Mouse (Mus musculus): ENCODE results near the gene AW011738.

AW011738 gene

GRCm38 (mm10) chr4:156197829-156198205, 5.3 kb upstream of the AW011738 start:
- DNase-seq (ENCODE audit: low spot score in 2 of 2) = peak; percentile 49 to 63

GRCm38 (mm10) chr4:156200623-156201475, 2.3 kb upstream of the AW011738 start, which contains the start of gene Isg15:
Gene Isg15 (minus strand): TSS chr4:156200818.
- DNase-seq (ENCODE audit: low spot score in 2 of 2) = no peak

GRCm38 (mm10) chr4:156202462-156202893, 626 bp upstream of the AW011738 start:
- DNase-seq (ENCODE audit: low spot score in 2 of 2) = no peak

- DNase-seq (ENCODE audit: low spot score in 2 of 2) = no peak
Observed at GRCm38 (mm10) chr4:156203413-156204131, 468 bp downstream of the AW011738 start.

GRCm38 (mm10) chr4:156208872-156209271, 5.8 kb downstream of the AW011738 start:
- DNase-seq (ENCODE audit: low spot score in 2 of 2) = no peak

GRCm38 (mm10) chr4:156209963-156210635, 7.0 kb downstream of the AW011738 start:
- DNase-seq (ENCODE audit: low spot score in 2 of 2) = no peak

- no peak for DNase-seq (ENCODE audit: low spot score in 2 of 2)
Observed at GRCm38 (mm10) chr4:156213134-156213533, 10.0 kb downstream of the AW011738 start.

- no peak for DNase-seq (ENCODE audit: low spot score in 2 of 2)
Observed at GRCm38 (mm10) chr4:156215649-156216048, 12.5 kb downstream of the AW011738 start, which contains the start of gene Perm1. Gene Perm1 (plus strand): TSS chr4:156215868.

GRCm38 (mm10) chr4:156216196-156216595, 13.1 kb downstream of the AW011738 start:
- no peak for DNase-seq (ENCODE audit: low spot score in 2 of 2)

GRCm38 (mm10) chr4:156217022-156217669, 14.0 kb downstream of the AW011738 start:
- DNase-seq (ENCODE audit: low spot score in 2 of 2) = no peak

GRCm38 (mm10) chr4:156217838-156218237, 14.7 kb downstream of the AW011738 start:
- DNase-seq (ENCODE audit: low spot score in 2 of 2) = no peak

- no peak for DNase-seq (ENCODE audit: low spot score in 2 of 2)
Observed at GRCm38 (mm10) chr4:156219936-156220335, 16.8 kb downstream of the AW011738 start.

- no peak for DNase-seq (ENCODE audit: low spot score in 2 of 2)
Observed at GRCm38 (mm10) chr4:156224276-156224675, 21.2 kb downstream of the AW011738 start.

GRCm38 (mm10) chr4:156227752-156228392, 24.8 kb downstream of the AW011738 start:
- no peak for DNase-seq (ENCODE audit: low spot score in 2 of 2)

- no peak for DNase-seq (ENCODE audit: low spot score in 2 of 2)
Observed at GRCm38 (mm10) chr4:156228393-156229024, 25.4 kb downstream of the AW011738 start.

- DNase-seq (ENCODE audit: low spot score in 2 of 2) = no peak
Observed at GRCm38 (mm10) chr4:156234021-156234501, 31.0 kb downstream of the AW011738 start.

- DNase-seq (ENCODE audit: low spot score in 2 of 2) = peak; percentile 48 to 49
Observed at GRCm38 (mm10) chr4:156234701-156235213, 31.7 kb downstream of the AW011738 start, which contains the start of gene Plekhn1. Gene Plekhn1 (minus strand): TSS chr4:156234857.

GRCm38 (mm10) chr4:156235360-156235770, 32.3 kb downstream of the AW011738 start:
- DNase-seq (ENCODE audit: low spot score in 2 of 2) = no peak

GRCm38 (mm10) chr4:156235808-156236533, 32.9 kb downstream of the AW011738 start, which contains the start of gene Noc2l:
Gene Noc2l (plus strand): TSS chr4:156236010.
- peak; percentile 67 to 82 for DNase-seq (ENCODE audit: low spot score in 2 of 2)
